Mouse (Mus musculus) urinary bladder, adult 18-20 months (tissue): ENCODE measurements around the gene Emd.

Experiments
- DNase-seq, 2 experiments: peaks; one replicate each; pipeline ENCODE4 v3.0.0; 2022; ENCODE audit warnings: low spot score in 2 of 2, mixed read lengths in 2 of 2

Emd gene

GRCm38 (mm10) chrX:74273422-74274322, 19.2 kb downstream of the Emd start:
- DNase-seq: no peak

- no peak for DNase-seq
Observed at GRCm38 (mm10) chrX:74277916-74278315, 23.4 kb downstream of the Emd start.

GRCm38 (mm10) chrX:74281041-74281731, 26.7 kb downstream of the Emd start:
- DNase-seq: no peak

- peak; percentile 48 to 82 for DNase-seq
Observed at GRCm38 (mm10) chrX:74281732-74282394, 27.4 kb downstream of the Emd start, which contains the start of the genes Taz and Dnase1l1. Gene Taz, plus strand, starts transcription at chrX:74281912. Gene Dnase1l1, minus strand, starts transcription at chrX:74282337.

GRCm38 (mm10) chrX:74282395-74283091, 28.1 kb downstream of the Emd start:
- DNase-seq: peak; percentile 70 to 81

- no peak for DNase-seq
Observed at GRCm38 (mm10) chrX:74283092-74283437, 28.6 kb downstream of the Emd start.

- DNase-seq: no peak
Observed at GRCm38 (mm10) chrX:74293431-74293830, 38.9 kb downstream of the Emd start.

GRCm38 (mm10) chrX:74296538-74297448, 42.3 kb downstream of the Emd start, which contains the start of gene Atp6ap1:
Gene Atp6ap1, plus strand, starts transcription at chrX:74297097.
- DNase-seq: peak; percentile 90 to 94

GRCm38 (mm10) chrX:74298348-74298747, 43.9 kb downstream of the Emd start:
- no peak for DNase-seq

- no peak for DNase-seq
Observed at GRCm38 (mm10) chrX:74299721-74300120, 45.2 kb downstream of the Emd start.

GRCm38 (mm10) chrX:74304867-74305700, 50.6 kb downstream of the Emd start, which contains the start of gene Gdi1:
Gene Gdi1, plus strand, starts transcription at chrX:74304998.
- peak; percentile 53 to 63 for DNase-seq
